Mouse (Mus musculus): ENCODE results near the gene Gmeb2. TPM values are rescaled to one million over a fixed set of nuclear protein-coding genes. Genes with fewer than 3 reads are reported as not detected.

Gene Gmeb2
- polyA plus RNA-seq, 1 experiment from 2014 or later = 11.8 TPM

- Histone ChIP-seq H3K4me1 (ENCODE audit: control insufficient read depth, insufficient read depth, low read length) (peaks cover 4% of the 10 kb centered on the region), H3K36me3 (ENCODE audit: control insufficient read depth, insufficient read depth, low read length) (no peaks in the 10 kb centered on the region), H3K4me2 (ENCODE audit: low read depth, low read length) (no peak overlapping the region), H3K27ac (ENCODE audit: low read length) (no peak overlapping the region), H3K9me3 (replicated peaks; ENCODE audit: control insufficient read depth, low read length) (no peaks in the 10 kb centered on the region), H3K4me3 (replicated peaks; ENCODE audit: low read length) (no peak overlapping the region), H3K27me3 (ENCODE audit: control insufficient read depth, insufficient read depth, low read length) (no peaks in the 10 kb centered on the region), H3K9ac (ENCODE audit: low read length) (no peak overlapping the region)
- 80% methylated on average over 10 of the region's 10 CpGs for WGBS
- ATAC-seq (ENCODE audit: insufficient read depth, low FRiP score) = no peak
These were observed 49.7 kb downstream of the Gmeb2 start for GRCm38 (mm10) chr2:181238091-181238610.

GRCm38 (mm10) chr2:181237251-181238014 is 50.4 kb downstream of the Gmeb2 start:
- Histone ChIP-seq H3K4me3 (replicated peaks; ENCODE audit: low read length) (no peak overlapping the region), H3K27me3 (ENCODE audit: control insufficient read depth, insufficient read depth, low read length) (no peaks in the 10 kb centered on the region), H3K4me1 (ENCODE audit: control insufficient read depth, insufficient read depth, low read length) (peaks cover 4% of the 10 kb centered on the region), H3K27ac (ENCODE audit: low read length) (no peak overlapping the region), H3K9me3 (replicated peaks; ENCODE audit: control insufficient read depth, low read length) (no peaks in the 10 kb centered on the region), H3K4me2 (ENCODE audit: low read depth, low read length) (no peak overlapping the region), H3K9ac (ENCODE audit: low read length) (no peak overlapping the region), H3K36me3 (ENCODE audit: control insufficient read depth, insufficient read depth, low read length) (no peaks in the 10 kb centered on the region)
- 86% methylated on average over 17 of the region's 17 CpGs for WGBS
- no peak for ATAC-seq (ENCODE audit: insufficient read depth, low FRiP score)

GRCm38 (mm10) chr2:181235681-181236566 is 51.9 kb downstream of the Gmeb2 start:
- no peaks in the 10 kb centered on the region for H3K9me3 ChIP-seq (replicated peaks; ENCODE audit: control insufficient read depth, low read length)
- 83% methylated on average over 23 of the region's 23 CpGs for WGBS
- ATAC-seq (ENCODE audit: insufficient read depth, low FRiP score) = no peak

GRCm38 (mm10) chr2:181234680-181235079 is 53.2 kb downstream of the Gmeb2 start:
- 89% methylated on average over 11 of the region's 11 CpGs for WGBS
- no peak overlapping the region for H3K27ac ChIP-seq (ENCODE audit: low read length)
- no peak for ATAC-seq (ENCODE audit: insufficient read depth, low FRiP score)

More at GRCm38 (mm10) chr2:181235681-181236566, 51.9 kb downstream of the Gmeb2 start:
- no peak overlapping the region for H3K4me2 ChIP-seq (ENCODE audit: low read depth, low read length)
- H3K4me1 ChIP-seq (ENCODE audit: control insufficient read depth, insufficient read depth, low read length) = no peaks in the 10 kb centered on the region
- no peak overlapping the region for H3K4me3 ChIP-seq (replicated peaks; ENCODE audit: low read length)
- no peak overlapping the region for H3K9ac ChIP-seq (ENCODE audit: low read length)
- H3K27ac ChIP-seq (ENCODE audit: low read length) = no peak overlapping the region
- no peaks in the 10 kb centered on the region for H3K27me3 ChIP-seq (ENCODE audit: control insufficient read depth, insufficient read depth, low read length)
- H3K36me3 ChIP-seq (ENCODE audit: control insufficient read depth, insufficient read depth, low read length) = no peaks in the 10 kb centered on the region

GRCm38 (mm10) chr2:181233443-181233842 is 54.4 kb downstream of the Gmeb2 start:
- H3K36me3 ChIP-seq (ENCODE audit: control insufficient read depth, insufficient read depth, low read length) = no peaks in the 10 kb centered on the region
- H3K4me2 ChIP-seq (ENCODE audit: low read depth, low read length) = no peak overlapping the region
- H3K27me3 ChIP-seq (ENCODE audit: control insufficient read depth, insufficient read depth, low read length) = no peaks in the 10 kb centered on the region
- no peak overlapping the region for H3K4me3 ChIP-seq (replicated peaks; ENCODE audit: low read length)
- no peak for ATAC-seq (ENCODE audit: insufficient read depth, low FRiP score)
- no peaks in the 10 kb centered on the region for H3K9me3 ChIP-seq (replicated peaks; ENCODE audit: control insufficient read depth, low read length)
- H3K9ac ChIP-seq (ENCODE audit: low read length) = no peak overlapping the region
- H3K27ac ChIP-seq (ENCODE audit: low read length) = no peak overlapping the region
- WGBS = 90% methylated on average over 15 of the region's 15 CpGs
- no peaks in the 10 kb centered on the region for H3K4me1 ChIP-seq (ENCODE audit: control insufficient read depth, insufficient read depth, low read length)

More at GRCm38 (mm10) chr2:181234680-181235079, 53.2 kb downstream of the Gmeb2 start:
- Histone ChIP-seq H3K36me3 (ENCODE audit: control insufficient read depth, insufficient read depth, low read length) (no peaks in the 10 kb centered on the region), H3K4me3 (replicated peaks; ENCODE audit: low read length) (no peak overlapping the region), H3K27me3 (ENCODE audit: control insufficient read depth, insufficient read depth, low read length) (no peaks in the 10 kb centered on the region), H3K4me2 (ENCODE audit: low read depth, low read length) (no peak overlapping the region), H3K9ac (ENCODE audit: low read length) (no peak overlapping the region), H3K9me3 (replicated peaks; ENCODE audit: control insufficient read depth, low read length) (no peaks in the 10 kb centered on the region), H3K4me1 (ENCODE audit: control insufficient read depth, insufficient read depth, low read length) (no peaks in the 10 kb centered on the region)

GRCm38 (mm10) chr2:181231171-181231570 is 56.7 kb downstream of the Gmeb2 start:
- no peaks in the 10 kb centered on the region for H3K4me1 ChIP-seq (ENCODE audit: control insufficient read depth, insufficient read depth, low read length)
- no peak overlapping the region for H3K27ac ChIP-seq (ENCODE audit: low read length)
- H3K9ac ChIP-seq (ENCODE audit: low read length) = no peak overlapping the region
- no peak overlapping the region for H3K4me3 ChIP-seq (replicated peaks; ENCODE audit: low read length)
- no peak for ATAC-seq (ENCODE audit: insufficient read depth, low FRiP score)
- H3K4me2 ChIP-seq (ENCODE audit: low read depth, low read length) = no peak overlapping the region
- no peaks in the 10 kb centered on the region for H3K27me3 ChIP-seq (ENCODE audit: control insufficient read depth, insufficient read depth, low read length)
- no peaks in the 10 kb centered on the region for H3K9me3 ChIP-seq (replicated peaks; ENCODE audit: control insufficient read depth, low read length)
- no peaks in the 10 kb centered on the region for H3K36me3 ChIP-seq (ENCODE audit: control insufficient read depth, insufficient read depth, low read length)
- WGBS = 77% methylated on average over 20 of the region's 20 CpGs

GRCm38 (mm10) chr2:181228335-181228734 is 59.5 kb downstream of the Gmeb2 start:
- no peaks in the 10 kb centered on the region for H3K36me3 ChIP-seq (ENCODE audit: control insufficient read depth, insufficient read depth, low read length)
- H3K4me2 ChIP-seq (ENCODE audit: low read depth, low read length) = no peak overlapping the region
- H3K4me1 ChIP-seq (ENCODE audit: control insufficient read depth, insufficient read depth, low read length) = no peaks in the 10 kb centered on the region
- no peak overlapping the region for H3K9ac ChIP-seq (ENCODE audit: low read length)
- H3K27ac ChIP-seq (ENCODE audit: low read length) = no peak overlapping the region
- no peaks in the 10 kb centered on the region for H3K9me3 ChIP-seq (replicated peaks; ENCODE audit: control insufficient read depth, low read length)
- H3K27me3 ChIP-seq (ENCODE audit: control insufficient read depth, insufficient read depth, low read length) = no peaks in the 10 kb centered on the region
- H3K4me3 ChIP-seq (replicated peaks; ENCODE audit: low read length) = no peak overlapping the region
- 71% methylated on average over 1 of the region's 1 CpGs for WGBS
- no peak for ATAC-seq (ENCODE audit: insufficient read depth, low FRiP score)

GRCm38 (mm10) chr2:181227122-181227521 is 60.7 kb downstream of the Gmeb2 start:
- H3K4me3 ChIP-seq (replicated peaks; ENCODE audit: low read length) = no peak overlapping the region
- WGBS = 80% methylated on average over 3 of the region's 3 CpGs
- no peak for ATAC-seq (ENCODE audit: insufficient read depth, low FRiP score)
- H3K4me1 ChIP-seq (ENCODE audit: control insufficient read depth, insufficient read depth, low read length) = no peaks in the 10 kb centered on the region
- H3K36me3 ChIP-seq (ENCODE audit: control insufficient read depth, insufficient read depth, low read length) = no peaks in the 10 kb centered on the region
- no peaks in the 10 kb centered on the region for H3K27me3 ChIP-seq (ENCODE audit: control insufficient read depth, insufficient read depth, low read length)
- no peak overlapping the region for H3K9ac ChIP-seq (ENCODE audit: low read length)
- no peaks in the 10 kb centered on the region for H3K9me3 ChIP-seq (replicated peaks; ENCODE audit: control insufficient read depth, low read length)
- no peak overlapping the region for H3K27ac ChIP-seq (ENCODE audit: low read length)
- H3K4me2 ChIP-seq (ENCODE audit: low read depth, low read length) = no peak overlapping the region

- Histone ChIP-seq H3K4me3 (replicated peaks; ENCODE audit: low read length) (no peak overlapping the region), H3K36me3 (ENCODE audit: control insufficient read depth, insufficient read depth, low read length) (no peaks in the 10 kb centered on the region), H3K9ac (ENCODE audit: low read length) (no peak overlapping the region), H3K4me1 (ENCODE audit: control insufficient read depth, insufficient read depth, low read length) (peaks cover 3% of the 10 kb centered on the region), H3K27ac (ENCODE audit: low read length) (no peak overlapping the region), H3K4me2 (ENCODE audit: low read depth, low read length) (no peak overlapping the region), H3K9me3 (replicated peaks; ENCODE audit: control insufficient read depth, low read length) (no peaks in the 10 kb centered on the region), H3K27me3 (ENCODE audit: control insufficient read depth, insufficient read depth, low read length) (no peaks in the 10 kb centered on the region)
- WGBS = 83% methylated on average over 2 of the region's 2 CpGs
- no peak for ATAC-seq (ENCODE audit: insufficient read depth, low FRiP score)
These were observed 62.8 kb downstream of the Gmeb2 start for GRCm38 (mm10) chr2:181224994-181225393.
